Mouse (Mus musculus): ENCODE data around the gene Rab30.

The Rab30 gene

GRCm38 (mm10) chr7:92802158-92802557 lies 60.8 kb downstream of the Rab30 start:
- DNase-seq, result no peak

- no peak for DNase-seq
Observed at GRCm38 (mm10) chr7:92803191-92803590, 61.8 kb downstream of the Rab30 start.

- DNase-seq, result no peak
Observed at GRCm38 (mm10) chr7:92804919-92805668, 63.7 kb downstream of the Rab30 start.

GRCm38 (mm10) chr7:92806512-92807188 lies 65.2 kb downstream of the Rab30 start:
- DNase-seq, result no peak

DNA sequence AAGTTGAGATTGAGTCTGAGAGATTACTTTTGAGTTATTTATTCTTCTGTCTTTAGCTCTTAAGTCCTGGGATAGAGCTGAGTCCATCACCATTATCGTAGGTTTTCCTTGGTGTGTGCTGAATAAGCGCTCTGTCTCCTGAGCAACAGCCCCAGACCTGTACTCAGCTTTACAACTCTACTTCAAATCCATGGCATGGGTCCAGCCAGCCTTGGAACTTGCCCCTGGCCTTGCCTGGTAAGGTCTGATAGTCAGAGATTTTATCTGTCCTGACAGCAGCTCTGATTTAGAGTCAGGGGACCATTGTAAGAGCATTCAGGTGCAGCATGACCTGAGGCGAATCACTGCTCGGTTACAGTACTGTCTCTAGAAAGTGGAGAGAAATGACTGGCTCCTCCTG lies 66.1 kb downstream of the Rab30 start:
- no peak for DNase-seq

DNA sequence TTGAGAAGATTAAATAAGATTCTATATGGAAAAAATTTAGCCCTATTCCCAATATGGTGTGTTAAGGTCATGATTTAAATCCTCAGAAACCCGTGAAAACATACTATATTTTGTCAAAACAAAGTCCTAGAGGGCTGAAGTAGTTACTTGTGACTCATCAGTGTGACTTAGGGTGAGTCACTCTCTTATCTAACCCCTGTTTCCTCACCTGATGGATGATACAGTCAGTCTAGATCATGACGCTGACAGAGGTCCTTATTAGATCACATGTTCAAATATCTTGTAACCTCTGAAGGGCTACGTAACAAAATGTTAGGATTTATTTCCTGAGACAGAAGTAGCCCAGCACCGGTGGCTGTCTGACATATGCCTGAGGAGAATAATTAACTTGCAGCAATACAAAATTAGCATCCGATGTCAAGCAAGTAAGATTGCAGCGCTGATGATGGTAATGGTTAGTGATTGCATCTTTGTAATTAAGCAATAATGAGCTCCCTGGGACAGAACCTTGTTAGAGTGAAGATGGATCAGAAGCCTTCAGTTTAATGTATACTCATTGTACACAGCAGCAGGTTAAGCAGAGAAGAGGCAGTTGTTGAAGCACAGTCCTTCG lies 70.4 kb downstream of the Rab30 start:
- no peak for DNase-seq

- DNase-seq, result no peak
Observed at GRCm38 (mm10) chr7:92817242-92817641, 75.8 kb downstream of the Rab30 start.

- DNase-seq, result no peak
Observed at GRCm38 (mm10) chr7:92817886-92818285, 76.5 kb downstream of the Rab30 start.

GRCm38 (mm10) chr7:92819656-92820055 lies 78.3 kb downstream of the Rab30 start:
- peak in 1 of 2 experiments; percentile 10 for DNase-seq

- no peak for DNase-seq
Observed at GRCm38 (mm10) chr7:92820410-92820809, 79.0 kb downstream of the Rab30 start.

DNA sequence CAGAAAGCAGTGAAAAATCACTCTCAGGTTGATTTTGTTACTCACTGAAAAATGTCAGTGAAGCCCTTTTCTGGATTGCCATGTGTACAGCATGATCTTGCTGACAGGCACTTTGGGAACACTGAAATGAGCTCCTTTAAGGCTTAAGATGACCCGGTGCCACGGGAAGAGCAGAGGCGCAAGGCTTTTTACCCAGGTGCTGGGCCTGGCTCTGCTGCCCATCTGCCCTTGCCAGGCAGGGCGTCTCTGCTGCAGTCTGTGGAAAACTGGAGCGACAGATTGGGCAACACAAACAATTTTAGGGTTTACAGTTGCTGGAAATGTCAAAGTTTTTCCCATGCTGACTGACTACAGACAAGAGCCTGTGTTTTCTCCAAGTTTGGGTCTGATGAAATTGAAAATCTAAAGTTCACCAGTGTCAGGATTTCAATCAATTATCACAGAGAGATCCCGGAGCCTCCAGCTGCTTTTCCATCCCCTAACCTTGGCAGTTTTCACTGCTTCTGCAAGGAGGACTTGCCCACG lies 79.6 kb downstream of the Rab30 start:
- DNase-seq, result no peak

DNA sequence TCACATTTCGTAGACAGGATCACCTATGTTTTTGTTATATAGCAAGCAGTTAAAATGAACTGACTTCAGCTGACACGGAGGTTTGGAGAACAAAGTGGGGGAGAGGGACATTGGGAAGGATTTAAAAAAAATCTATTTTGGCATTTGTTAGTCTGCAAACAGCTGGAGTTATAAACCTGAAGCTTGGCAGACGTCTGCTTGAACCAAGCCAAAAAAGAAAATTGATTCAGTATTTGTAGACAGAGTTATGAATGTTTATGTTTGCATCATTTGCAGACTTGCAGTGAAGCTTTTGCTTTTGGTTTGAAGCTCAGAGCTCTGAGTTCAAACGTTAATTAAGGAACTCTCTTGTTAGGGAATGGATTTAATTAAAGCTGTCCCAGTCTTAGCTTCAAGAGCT lies 80.5 kb downstream of the Rab30 start:
- no peak for DNase-seq

DNA sequence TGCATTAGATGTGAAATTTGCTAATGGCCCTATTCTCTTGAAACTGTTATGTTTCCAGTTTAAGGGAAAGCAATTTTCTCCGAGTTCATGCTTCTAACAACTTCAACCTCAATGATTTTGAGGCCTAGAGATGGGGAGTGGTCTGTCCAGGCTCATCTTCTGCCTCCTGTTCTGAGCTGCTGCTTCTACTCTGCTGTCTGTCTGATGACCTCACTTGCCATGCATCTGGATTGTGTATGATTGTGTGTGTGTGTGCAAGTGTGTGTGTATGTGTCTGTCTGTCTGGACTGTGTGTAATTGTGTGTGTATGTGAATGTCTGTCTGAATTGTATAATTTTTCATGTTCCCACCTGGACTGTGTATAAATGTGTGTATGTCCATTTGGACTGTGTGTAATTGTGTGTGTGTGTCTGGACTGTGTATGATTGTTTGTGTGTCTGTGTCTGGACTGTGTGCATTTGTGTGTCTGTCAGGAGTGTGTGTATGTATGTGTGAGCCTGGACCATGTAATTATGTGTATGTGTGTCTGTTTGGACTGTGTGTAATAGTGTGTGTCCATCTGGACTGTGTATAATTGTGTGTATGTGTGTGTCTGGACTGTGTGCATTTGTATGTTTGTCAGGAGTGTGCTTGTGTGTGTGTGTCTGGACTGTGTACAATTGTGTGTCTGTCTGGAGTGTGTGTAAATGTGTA lies 81.2 kb downstream of the Rab30 start:
- no peak for DNase-seq

GRCm38 (mm10) chr7:92826248-92826647 lies 84.8 kb downstream of the Rab30 start:
- DNase-seq, result no peak

GRCm38 (mm10) chr7:92827981-92828380 lies 86.6 kb downstream of the Rab30 start:
- no peak for DNase-seq

DNA sequence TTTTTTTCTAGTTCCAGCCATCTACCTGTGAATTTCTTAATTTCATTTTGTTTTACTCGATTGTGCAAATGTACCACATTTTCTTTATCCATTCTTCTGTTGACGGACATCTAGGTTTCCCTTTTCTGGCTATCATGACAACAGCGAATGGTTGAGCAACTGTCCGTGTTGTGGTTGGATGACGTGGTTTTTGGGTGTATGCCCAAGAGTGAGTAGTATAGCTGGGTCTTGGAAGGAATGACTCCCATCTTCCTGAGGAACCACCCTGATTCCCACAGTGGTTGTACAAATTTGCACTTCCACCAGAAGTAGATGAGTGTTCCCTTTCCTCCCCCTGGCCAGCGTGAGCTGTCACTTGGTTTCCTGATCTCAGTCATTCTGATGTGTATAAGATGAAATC lies 91.0 kb downstream of the Rab30 start:
- DNase-seq, result no peak

GRCm38 (mm10) chr7:92834391-92834790 lies 93.0 kb downstream of the Rab30 start:
- DNase-seq, result no peak

GRCm38 (mm10) chr7:92836447-92836846 lies 95.0 kb downstream of the Rab30 start:
- DNase-seq, result no peak

- no peak for DNase-seq
Observed at GRCm38 (mm10) chr7:92837226-92837625, 95.8 kb downstream of the Rab30 start.

GRCm38 (mm10) chr7:92837907-92838306 lies 96.5 kb downstream of the Rab30 start:
- no peak for DNase-seq

DNA sequence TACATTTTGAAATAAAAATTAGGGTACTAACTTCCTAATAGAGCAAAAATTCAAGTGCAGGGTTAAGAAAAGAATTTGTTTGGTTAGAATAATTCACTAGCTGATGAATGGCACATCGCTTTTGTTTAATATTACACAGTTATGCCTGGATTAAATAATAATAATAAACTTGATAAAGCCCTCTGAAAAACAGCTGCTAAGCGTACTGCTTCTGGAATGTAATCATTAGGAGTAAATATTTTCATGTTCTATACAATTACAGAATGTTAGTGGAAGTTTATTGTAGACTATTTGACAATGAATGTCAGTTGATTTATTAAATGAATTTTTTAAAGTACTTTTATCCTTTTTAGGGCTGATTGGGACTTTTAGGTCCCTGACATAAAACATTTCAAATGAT lies 100.9 kb downstream of the Rab30 start:
- no peak for DNase-seq

- DNase-seq, result no peak
Observed at GRCm38 (mm10) chr7:92848246-92848645, 106.8 kb downstream of the Rab30 start.

DNA sequence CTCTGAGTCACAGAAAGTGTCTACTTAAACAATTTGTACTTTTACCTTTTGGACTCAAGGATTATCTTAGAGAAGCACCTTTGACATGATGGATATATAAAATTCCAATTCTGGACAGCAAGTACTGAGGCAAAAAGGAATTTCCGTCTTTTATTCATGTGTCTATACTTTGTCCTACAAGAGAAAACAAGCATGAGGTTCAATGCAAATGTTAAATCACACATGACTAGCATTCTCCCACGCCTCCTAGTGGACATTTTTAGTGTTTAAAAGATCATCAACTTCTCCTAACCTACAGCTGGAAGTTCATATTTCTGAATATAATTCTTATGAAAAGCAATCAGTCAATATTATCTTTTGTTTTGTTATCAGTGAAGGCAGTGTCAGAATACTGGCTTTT lies 125.1 kb downstream of the Rab30 start:
- no peak for DNase-seq

Data from lung, adult 18-20 months (tissue).